Mouse (Mus musculus): ENCODE measurements around the gene Pkp3. TPM values are rescaled to one million over a fixed set of nuclear protein-coding genes. Genes with fewer than 3 reads are reported as not detected.

The Pkp3 gene
- total RNA-seq, 2 experiments from 2014 or later = not detected

- TF ChIP-seq CTCF (IDR thresholded peaks at IDR 0.05) = no peak
- no peak within 1 kb of the TSS for H3K27ac ChIP-seq
- peak within 1 kb of the TSS; percentile 51 for H3K4me3 ChIP-seq
- intact Hi-C loops (cut with DNase I) = no loop called here
- peak in 1 of 2 experiments; percentile 27 for DNase-seq (ENCODE audit: extremely low spot score in 1 of 2, low spot score in 2 of 2)
Measured at GRCm38 (mm10) chr7:141099911-141100691, 22.1 kb downstream of the Pkp3 start, which contains the start of gene Sigirr. Gene Sigirr, minus strand, starts transcription at chr7:141100572.

GRCm38 (mm10) chr7:141103161-141103560 is 25.1 kb downstream of the Pkp3 start:
- TF ChIP-seq CTCF (IDR thresholded peaks at IDR 0.05) = no peak
- H3K27ac ChIP-seq = no peak overlapping the region
- intact Hi-C loops (cut with DNase I) = no loop called here
- H3K4me3 ChIP-seq = no peak overlapping the region
- no peak for DNase-seq (ENCODE audit: extremely low spot score in 1 of 2, low spot score in 2 of 2)

GRCm38 (mm10) chr7:141115874-141116273 is 37.9 kb downstream of the Pkp3 start:
- no peak for TF ChIP-seq CTCF (IDR thresholded peaks at IDR 0.05)
- no peak for DNase-seq (ENCODE audit: extremely low spot score in 1 of 2, low spot score in 2 of 2)
- intact Hi-C loops (cut with DNase I) = no loop called here
- Histone ChIP-seq H3K4me3 (no peak overlapping the region), H3K27ac (no peak overlapping the region)

GRCm38 (mm10) chr7:141117636-141118035 is 39.6 kb downstream of the Pkp3 start, which contains the start of gene Ano9:
Gene Ano9, minus strand, starts transcription at chr7:141117806.
- no peak for DNase-seq (ENCODE audit: extremely low spot score in 1 of 2, low spot score in 2 of 2)
- no peak within 1 kb of the TSS for H3K27ac ChIP-seq
- no peak within 1 kb of the TSS for H3K4me3 ChIP-seq
- TF ChIP-seq CTCF (IDR thresholded peaks at IDR 0.05) = no peak
- intact Hi-C loops (cut with DNase I) = no loop called here

- no peak overlapping the region for H3K4me3 ChIP-seq
- no peak for TF ChIP-seq CTCF (IDR thresholded peaks at IDR 0.05)
- H3K27ac ChIP-seq = no peak overlapping the region
- no peak for DNase-seq (ENCODE audit: extremely low spot score in 1 of 2, low spot score in 2 of 2)
- intact Hi-C loops (cut with DNase I) = no loop called here
Measured at GRCm38 (mm10) chr7:141119487-141119886, 41.5 kb downstream of the Pkp3 start.

- Histone ChIP-seq H3K4me3 (no peak overlapping the region), H3K27ac (no peak overlapping the region)
- intact Hi-C loops (cut with DNase I) = no loop called here
- DNase-seq (ENCODE audit: extremely low spot score in 1 of 2, low spot score in 2 of 2) = no peak
- TF ChIP-seq CTCF (IDR thresholded peaks at IDR 0.05) = no peak
Measured at GRCm38 (mm10) chr7:141120605-141121004, 42.6 kb downstream of the Pkp3 start.

GRCm38 (mm10) chr7:141121051-141121531 is 43.1 kb downstream of the Pkp3 start:
- Histone ChIP-seq H3K27ac (no peak overlapping the region), H3K4me3 (no peak overlapping the region)
- no peak for DNase-seq (ENCODE audit: extremely low spot score in 1 of 2, low spot score in 2 of 2)
- no peak; the same call in 1 of the 2 replicates for TF ChIP-seq CTCF (IDR thresholded peaks at IDR 0.05)
- intact Hi-C loops (cut with DNase I) = no loop called here

GRCm38 (mm10) chr7:141122245-141122644 is 44.2 kb downstream of the Pkp3 start, which contains the start of gene Ptdss2:
Gene Ptdss2, plus strand, starts transcription at chr7:141122382.
- DNase-seq (ENCODE audit: extremely low spot score in 1 of 2, low spot score in 2 of 2) = no peak
- no peak for TF ChIP-seq CTCF (IDR thresholded peaks at IDR 0.05)
- Histone ChIP-seq H3K4me3 (peak within 1 kb of the TSS; percentile 63), H3K27ac (peak within 1 kb of the TSS; percentile 84)
- intact Hi-C loops (cut with DNase I) = no loop called here

- Histone ChIP-seq H3K27ac (peak overlapping the region; percentile 84), H3K4me3 (peak overlapping the region; percentile 63)
- DNase-seq (ENCODE audit: extremely low spot score in 1 of 2, low spot score in 2 of 2) = peak; percentile 82 to 86
- TF ChIP-seq CTCF (IDR thresholded peaks at IDR 0.05) = peak; percentile 9
- intact Hi-C loops (cut with DNase I) = no loop called here
Measured at GRCm38 (mm10) chr7:141122689-141123516, 44.9 kb downstream of the Pkp3 start.

GRCm38 (mm10) chr7:141123517-141123856 is 45.5 kb downstream of the Pkp3 start:
- DNase-seq (ENCODE audit: extremely low spot score in 1 of 2, low spot score in 2 of 2) = no peak
- H3K4me3 ChIP-seq = peak overlapping the region; percentile 63
- intact Hi-C loops (cut with DNase I) = no loop called here
- no peak for TF ChIP-seq CTCF (IDR thresholded peaks at IDR 0.05)
- peak overlapping the region; percentile 84 for H3K27ac ChIP-seq

- intact Hi-C loops (cut with DNase I) = loop anchor here (2.0 kb wide), 1 partner anchor 42 kb away; the partner anchor contains the start of gene Rnh1
- peak overlapping the region; percentile 97 for H3K4me3 ChIP-seq
- H3K27ac ChIP-seq = peak overlapping the region; percentile 66
- peak; percentile 91 to 92 for DNase-seq (ENCODE audit: extremely low spot score in 1 of 2, low spot score in 2 of 2)
- no peak for TF ChIP-seq CTCF (IDR thresholded peaks at IDR 0.05)
Measured at GRCm38 (mm10) chr7:141131024-141131820, 53.2 kb downstream of the Pkp3 start.
